Mouse (Mus musculus) ES-E14 (cell line): ENCODE measurements around the gene Lmf1. TPM values are rescaled to one million over a fixed set of nuclear protein-coding genes. Genes with fewer than 3 reads are reported as not detected.

Source experiments
- DNase-seq: peaks from one replicate; pipeline ENCODE4 v3.0.0-alpha.2; 2013; ENCODE audit warnings: low read depth, low spot score
- H3K27ac ChIP-seq: 2 replicates; pipeline ENCODE4 v1.5.1; 2012; ENCODE audit warnings: low read depth, mild to moderate bottlenecking, low read length, moderate library complexity, mixed read lengths; ENCODE audit not compliant: poor library complexity, insufficient read depth, severe bottlenecking
- H3K36me3 ChIP-seq: 2 replicates; pipeline ENCODE4 v1.6.1; 2012; ENCODE audit warnings: mild to moderate bottlenecking, low read length, moderate library complexity, mixed read lengths; ENCODE audit not compliant: control insufficient read depth, poor library complexity, insufficient read depth, severe bottlenecking
- H3K4me1 ChIP-seq, 2 experiments: fragments of 150-350 bp in 1 of 2; sonication (generic) in 1 of 2; 2 replicates each; pipeline ENCODE4 v1.6.1; 2012; ENCODE audit warnings: low read length in 2 of 2, mild to moderate bottlenecking in 1 of 2, mixed read lengths in 1 of 2; ENCODE audit not compliant: control insufficient read depth in 2 of 2, insufficient read depth in 2 of 2, poor library complexity in 1 of 2
- H3K4me3 ChIP-seq, 2 experiments: fragments of 150-350 bp in 1 of 2; sonication (generic) in 1 of 2; 2 replicates each; pipeline ENCODE4 v1.5.1; 2012; ENCODE audit warnings: low read length in 2 of 2, low read depth in 1 of 2, mild to moderate bottlenecking in 1 of 2, mixed read lengths in 1 of 2; ENCODE audit not compliant: insufficient read depth in 1 of 2, poor library complexity in 1 of 2, severe bottlenecking in 1 of 2
- H3K9ac ChIP-seq: 2 replicates; pipeline ENCODE4 v1.6.1; 2012; ENCODE audit warnings: low read depth, mild to moderate bottlenecking, low read length, mixed read lengths; ENCODE audit not compliant: poor library complexity, insufficient read depth, severe bottlenecking
- H3K9me3 ChIP-seq: fragments of 150-350 bp; sonication (generic); 2 replicates; pipeline ENCODE4 v1.6.1; 2012; ENCODE audit warnings: low read depth, mild to moderate bottlenecking, low read length; ENCODE audit not compliant: control insufficient read depth, insufficient read depth
- CHD2 ChIP-seq: IDR thresholded peaks from 2 replicates; pipeline ENCODE4 v1.6.1; 2014; ENCODE audit warnings: mild to moderate bottlenecking, low read depth, low read length, inconsistent platforms
- HCFC1 ChIP-seq: IDR thresholded peaks from 2 replicates; pipeline ENCODE4 v1.6.1; 2012; ENCODE audit warnings: low read length, inconsistent platforms, borderline replicate concordance; ENCODE audit not compliant: insufficient read depth
- MAFK ChIP-seq: IDR thresholded peaks from 2 replicates; pipeline ENCODE4 v1.6.1; 2014; ENCODE audit warnings: mild to moderate bottlenecking, low read depth, low read length, inconsistent platforms; ENCODE audit not compliant: insufficient read depth
- ZC3H11A ChIP-seq: IDR thresholded peaks from 2 replicates; pipeline ENCODE4 v1.6.1; 2012; ENCODE audit warnings: low read depth, mild to moderate bottlenecking, inconsistent platforms, low read length, borderline replicate concordance
- ZNF384 ChIP-seq: IDR thresholded peaks from 2 replicates; pipeline ENCODE4 v1.6.1; 2012; ENCODE audit warnings: low read depth, low read length, inconsistent platforms
- in situ Hi-C, 2 experiments: fragments of 600-800 bp; cut with MboI; formaldehyde crosslinking; loops; one replicate each; pipeline ENCODE4 v1.15.1; 2025; ENCODE audit warnings: low sequenced_read_pairs in 2 of 2, inconsistent platforms in 1 of 2; ENCODE audit not compliant: unreplicated experiment in 2 of 2
- total RNA-seq: library from RNA; depleted of rRNA; stranded (reverse); fragments of 300-350 nt; gene quantifications from 2 replicates; pipeline ENCODE4 v1.2.3, GENCODE M21; 2012

Gene Lmf1
- total RNA-seq, 1 experiment, result 16.6 TPM

- Histone ChIP-seq H3K9me3 (no peaks in the 10 kb centered on the region), H3K4me3 (peak overlapping the region; percentile 62 to 91), H3K27ac (no peak overlapping the region), H3K9ac (peak overlapping the region; percentile 41; the same call in 1 of the 2 replicates), H3K4me1 (peaks cover 0 to 3% of the 10 kb centered on the region in 2 experiments; a peak in 1 of 4 replicates), H3K36me3 (no peaks in the 10 kb centered on the region)
- in situ Hi-C loops, result no loop called here
- TF ChIP-seq CHD2, result no peak
- TF ChIP-seq ZC3H11A, result no peak
- TF ChIP-seq MAFK, result peak; percentile 64
- TF ChIP-seq ZNF384, result no peak
- no peak for DNase-seq
These were observed 8.8 kb upstream of the Lmf1 start for GRCm38 (mm10) chr17:25569833-25570647.

GRCm38 (mm10) chr17:25570648-25571452 lies 8.0 kb upstream of the Lmf1 start, which contains the start of gene Sox8:
Gene Sox8 (minus strand): TSS chr17:25570686.
- TF ChIP-seq ZC3H11A (no peak), MAFK (no peak), ZNF384 (no peak), CHD2 (no peak), HCFC1 (no peak)
- Histone ChIP-seq H3K4me1 (peaks cover 0 to 3% of the 10 kb centered on the region in 2 experiments; a peak in 1 of 4 replicates), H3K27ac (no peak within 1 kb of the TSS), H3K9ac (peak within 1 kb of the TSS; percentile 41), H3K4me3 (peak within 1 kb of the TSS; percentile 62 to 91), H3K36me3 (no peaks in the 10 kb centered on the region), H3K9me3 (no peaks in the 10 kb centered on the region)
- in situ Hi-C loops, result no loop called here
- peak; percentile 97 for DNase-seq

GRCm38 (mm10) chr17:25571453-25571820 lies 7.4 kb upstream of the Lmf1 start:
- Histone ChIP-seq H3K9ac (peak overlapping the region; percentile 18), H3K36me3 (no peaks in the 10 kb centered on the region), H3K27ac (no peak overlapping the region), H3K4me1 (peaks cover 0 to 3% of the 10 kb centered on the region in 2 experiments; a peak in 1 of 4 replicates), H3K4me3 (peak overlapping the region; percentile 55 to 91), H3K9me3 (no peaks in the 10 kb centered on the region)
- DNase-seq, result no peak
- in situ Hi-C loops, result no loop called here
- TF ChIP-seq MAFK (no peak), ZNF384 (no peak), ZC3H11A (no peak), HCFC1 (no peak), CHD2 (no peak)

DNA sequence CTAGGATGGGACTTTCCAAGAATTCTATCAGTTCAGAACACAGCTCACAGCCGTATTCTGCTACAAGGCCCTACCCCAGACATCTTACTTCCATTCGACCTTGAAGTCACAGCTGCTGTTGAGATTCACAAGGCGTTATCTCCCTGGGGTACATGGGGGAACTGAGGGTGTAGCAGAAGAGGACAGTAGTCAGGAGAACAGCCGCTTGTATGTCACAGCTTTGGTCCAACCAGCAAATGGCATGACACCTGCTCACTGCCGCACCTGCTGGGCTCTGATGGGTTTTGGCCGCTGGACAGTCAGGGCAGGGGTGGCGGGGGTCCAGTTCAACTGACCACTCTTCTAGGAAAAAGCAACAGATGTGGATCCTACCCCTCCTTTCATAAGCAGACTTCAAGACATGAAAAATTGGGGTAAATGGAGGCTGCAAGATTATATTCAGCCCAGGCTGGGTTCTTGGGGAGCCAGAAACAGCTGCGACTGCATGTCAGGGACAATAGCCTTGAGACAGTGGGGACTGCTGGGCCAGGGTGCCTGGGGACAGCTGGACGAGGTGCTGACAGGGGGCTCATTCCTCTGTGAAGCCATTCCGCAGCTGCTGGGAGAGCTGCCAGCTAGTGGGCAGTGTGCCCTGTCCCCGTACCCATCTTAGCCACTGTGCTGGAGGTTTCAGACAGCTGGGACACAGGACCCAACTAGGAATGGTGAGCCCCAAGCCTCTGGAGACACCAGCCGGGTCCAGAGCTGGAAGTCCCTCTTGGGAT lies 3.5 kb upstream of the Lmf1 start:
- Histone ChIP-seq H3K9me3 (no peaks in the 10 kb centered on the region), H3K27ac (no peak overlapping the region), H3K4me3 (no peak overlapping the region), H3K4me1 (peaks cover 2 to 3% of the 10 kb centered on the region in 2 experiments; a peak in 1 of 4 replicates), H3K9ac (no peak overlapping the region), H3K36me3 (no peaks in the 10 kb centered on the region)
- in situ Hi-C loops, result no loop called here
- DNase-seq, result no peak
- TF ChIP-seq MAFK (no peak), HCFC1 (no peak)
